Mouse (Mus musculus) gastrocnemius, postnatal 25 days (tissue): ENCODE results near the gene Ly6g6e. TPM values are rescaled to one million over a fixed set of nuclear protein-coding genes. Genes with fewer than 3 reads are reported as not detected.

ENCODE experiments used
- total RNA-seq, 2 experiments: library from RNA; stranded (reverse); gene quantifications; 1 replicate in 1 of 2; 2 replicates in 1 of 2; pipeline ENCODE4 v1.2.3; 2021

The Ly6g6e gene
- total RNA-seq, 2 experiments from 2014 or later = not detected

Other genes starting within 250 kb of the Ly6g6e start
- 1 to 10 TPM; 7.0 to 7.2 TPM for gene Stk19, start 240.0 kb upstream of the Ly6g6e start, total RNA-seq
- gene Dxo, start 239.9 kb upstream of the Ly6g6e start, total RNA-seq = 10 to 100 TPM in 1 of 2 experiments, 1 to 10 TPM in 1; 7.6 to 10.5 TPM
- 10 to 100 TPM; 18.0 to 18.9 TPM for gene Skiv2l, start 226.7 kb upstream of the Ly6g6e start, total RNA-seq
- 1 to 10 TPM; 7.7 to 8.9 TPM for gene Nelfe, start 226.5 kb upstream of the Ly6g6e start, total RNA-seq
- 1 to 10 TPM in 1 of 2 experiments, under 1 TPM in 1; 0.95 to 8.2 TPM for gene Cfb, start 214.4 kb upstream of the Ly6g6e start, total RNA-seq
- 1 to 10 TPM; 5.0 to 5.2 TPM for gene Zbtb12, start 197.4 kb upstream of the Ly6g6e start, total RNA-seq
- not detected for gene Gm20547, start 194.9 kb upstream of the Ly6g6e start, total RNA-seq
- gene C2, start 178.6 kb upstream of the Ly6g6e start, total RNA-seq = 1 to 10 TPM; 2.6 to 2.9 TPM
- gene Ehmt2, start 178.4 kb upstream of the Ly6g6e start, total RNA-seq = 10 to 100 TPM; 25.5 to 26.4 TPM
- not detected for gene Slc44a4, start 162.4 kb upstream of the Ly6g6e start, total RNA-seq
- 1 to 10 TPM; 8.5 to 9.3 TPM for gene Neu1, start 145.6 kb upstream of the Ly6g6e start, total RNA-seq
- 1 to 10 TPM; 4.4 to 6.7 TPM for gene Hspa1b, start 117.7 kb upstream of the Ly6g6e start, total RNA-seq
- not detected for gene Gm20481, start 107.0 kb upstream of the Ly6g6e start, total RNA-seq
- 1 to 10 TPM; 5.9 to 8.1 TPM for gene Hspa1a, start 104.7 kb upstream of the Ly6g6e start, total RNA-seq
- gene Hspa1l, start 104.2 kb upstream of the Ly6g6e start, total RNA-seq = 10 to 100 TPM; 21.5 to 31.8 TPM
- 10 to 100 TPM; 15.0 to 15.4 TPM for gene Lsm2, start 95.0 kb upstream of the Ly6g6e start, total RNA-seq
- 10 to 100 TPM; 29.4 to 31.2 TPM for gene Vars, start 75.9 kb upstream of the Ly6g6e start, total RNA-seq
- 1 to 10 TPM; 9.0 to 9.6 TPM for gene Vwa7, start 60.3 kb upstream of the Ly6g6e start, total RNA-seq
- under 1 TPM in 1 of 2 experiments, not detected in 1; 0.31 TPM for gene Sapcd1, start 48.9 kb upstream of the Ly6g6e start, total RNA-seq
- under 1 TPM; 0.67 to 0.72 TPM for gene Msh5, start 30.2 kb upstream of the Ly6g6e start, total RNA-seq
- gene Clic1, start 26.9 kb upstream of the Ly6g6e start, total RNA-seq = 10 to 100 TPM; 12.4 to 18.6 TPM
- gene Ddah2, start 17.9 kb upstream of the Ly6g6e start, total RNA-seq = 10 to 100 TPM; 11.1 to 13.3 TPM
- gene Ly6g6c, start 11.5 kb upstream of the Ly6g6e start, total RNA-seq = not detected
- gene Mpig6b, start 10.7 kb upstream of the Ly6g6e start, total RNA-seq = not detected
- gene Ly6g6d, start 1.2 kb downstream of the Ly6g6e start, total RNA-seq = under 1 TPM; 0.51 to 0.72 TPM
- gene Ly6g6f, start 8.7 kb downstream of the Ly6g6e start, total RNA-seq = not detected
- 10 to 100 TPM; 61.9 to 62.4 TPM for gene Abhd16a, start 12.4 kb downstream of the Ly6g6e start, total RNA-seq
- gene Ly6g5c, start 31.4 kb downstream of the Ly6g6e start, total RNA-seq = not detected
- gene Ly6g5b, start 38.5 kb downstream of the Ly6g6e start, total RNA-seq = not detected
- gene Gpank1, start 44.6 kb downstream of the Ly6g6e start, total RNA-seq = 1 to 10 TPM; 7.1 to 8.4 TPM
- gene Csnk2b, start 45.2 kb downstream of the Ly6g6e start, total RNA-seq = 100 to 1,000 TPM; 149 to 158 TPM
- gene D17H6S53E, start 49.5 kb downstream of the Ly6g6e start, total RNA-seq = 10 to 100 TPM; 19.5 to 22.6 TPM
- not detected for gene Apom, start 55.1 kb downstream of the Ly6g6e start, total RNA-seq
- gene Bag6, start 58.3 kb downstream of the Ly6g6e start, total RNA-seq = 100 to 1,000 TPM; 180 to 197 TPM
- 100 to 1,000 TPM in 1 of 2 experiments, 10 to 100 TPM in 1; 93.3 to 102 TPM for gene Prrc2a, start 88.0 kb downstream of the Ly6g6e start, total RNA-seq
- gene Aif1, start 99.2 kb downstream of the Ly6g6e start, total RNA-seq = 1 to 10 TPM in 1 of 2 experiments, under 1 TPM in 1; 0.97 to 1.4 TPM
- under 1 TPM in 1 of 2 experiments, not detected in 1; 0.78 TPM for gene Lst1, start 111.5 kb downstream of the Ly6g6e start, total RNA-seq
- not detected for gene Ltb, start 117.5 kb downstream of the Ly6g6e start, total RNA-seq
- under 1 TPM in 1 of 2 experiments, not detected in 1; 0.18 TPM for gene Tnf, start 125.1 kb downstream of the Ly6g6e start, total RNA-seq
- under 1 TPM in 1 of 2 experiments, not detected in 1; 0.32 TPM for gene Lta, start 128.4 kb downstream of the Ly6g6e start, total RNA-seq
- under 1 TPM in 1 of 2 experiments, not detected in 1; 0.70 TPM for gene Gm16181, start 143.9 kb downstream of the Ly6g6e start, total RNA-seq
- 1 to 10 TPM; 1.9 to 2.3 TPM for gene Atp6v1g2, start 156.8 kb downstream of the Ly6g6e start, total RNA-seq
- gene Nfkbil1, start 158.9 kb downstream of the Ly6g6e start, total RNA-seq = 1 to 10 TPM; 5.6 to 6.8 TPM
- 10 to 100 TPM; 71.5 to 79.1 TPM for gene Ddx39b, start 164.8 kb downstream of the Ly6g6e start, total RNA-seq
- 10 to 100 TPM; 30.2 to 57.3 TPM for gene H2-D1, start 185.8 kb downstream of the Ly6g6e start, total RNA-seq
- under 1 TPM; 0.20 to 0.86 TPM for gene H2-Q1, start 243.5 kb downstream of the Ly6g6e start, total RNA-seq